Mouse (Mus musculus) cerebellum, adult 11 months (tissue): ENCODE measurements around the gene Phldb2.

Experiments used
- DNase-seq: peaks from one replicate; pipeline ENCODE4 v3.0.0; 2022

Gene Phldb2

DNA sequence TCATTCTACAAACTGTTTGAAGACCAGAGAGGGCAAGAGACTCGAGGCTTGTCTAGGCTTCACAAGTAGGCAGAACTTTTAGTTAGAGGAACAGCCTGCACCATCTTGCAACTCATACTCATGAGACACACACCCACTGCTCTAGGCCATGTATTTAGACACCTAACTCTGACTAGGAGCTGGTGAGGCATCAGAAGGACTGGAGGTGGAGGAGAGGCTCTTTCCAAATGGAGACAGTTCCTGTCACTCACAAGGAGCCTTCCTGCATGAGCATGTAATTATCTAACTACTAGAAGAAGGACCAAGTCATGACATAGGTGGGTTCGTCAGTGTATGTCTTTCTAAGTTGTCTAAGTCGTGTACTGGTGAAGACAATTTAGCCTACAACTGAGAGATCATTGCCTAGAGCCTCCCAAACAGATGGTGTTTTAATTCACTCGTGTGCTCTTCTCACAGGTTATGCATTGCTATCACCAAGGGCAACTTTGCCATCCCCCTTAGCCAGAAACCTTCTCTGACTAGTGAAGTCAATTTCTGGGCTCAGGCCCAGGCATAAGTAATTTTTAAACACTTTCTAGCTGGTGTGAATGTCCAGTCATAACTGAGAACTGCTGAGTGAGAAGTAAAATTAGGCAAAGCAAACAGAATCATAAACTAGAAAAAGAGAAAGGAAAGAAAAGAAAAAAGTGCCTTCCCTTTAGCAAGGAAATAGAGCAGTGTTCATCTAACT lies 62.8 kb downstream of the Phldb2 start:
- no peak for DNase-seq

DNA sequence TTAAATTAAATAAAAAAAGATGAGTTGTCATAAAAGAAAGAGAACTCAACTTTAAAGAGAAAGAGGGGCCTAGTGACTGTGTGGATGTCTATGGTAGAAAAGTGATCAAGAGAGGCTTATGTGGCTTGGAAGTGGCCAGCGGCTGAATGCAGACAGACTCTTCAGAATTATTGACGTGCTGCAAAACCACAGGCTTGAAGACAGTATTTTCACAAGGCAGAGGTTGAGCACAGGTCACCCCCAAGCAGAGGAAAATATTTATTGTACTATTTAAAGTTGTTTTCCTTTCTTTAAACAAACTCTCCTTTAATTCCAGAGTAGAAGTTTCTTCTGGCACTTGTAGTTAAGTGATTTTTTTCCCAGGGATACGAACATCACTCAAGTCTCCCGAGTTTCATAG lies 63.8 kb downstream of the Phldb2 start:
- DNase-seq = no peak

DNA sequence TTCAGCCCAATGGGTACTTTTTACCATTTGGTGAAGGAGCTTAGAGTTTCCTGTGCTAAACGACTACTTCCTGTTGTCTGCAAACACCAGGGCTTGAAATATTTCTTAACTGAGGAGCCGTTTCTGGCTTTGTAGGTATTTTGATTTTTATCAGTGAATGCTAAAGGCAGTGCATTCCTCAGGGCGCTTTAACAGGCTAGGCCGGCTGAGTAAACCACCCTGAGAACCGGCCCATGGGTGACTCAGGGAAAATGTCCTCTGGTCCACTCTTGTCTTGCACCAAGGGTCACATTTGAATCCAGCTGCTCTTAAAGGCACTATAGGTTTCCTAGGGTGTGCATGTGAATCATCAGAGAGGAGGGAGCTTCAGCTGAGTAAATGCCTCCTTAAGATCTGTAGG lies 66.8 kb downstream of the Phldb2 start:
- no peak for DNase-seq

DNA sequence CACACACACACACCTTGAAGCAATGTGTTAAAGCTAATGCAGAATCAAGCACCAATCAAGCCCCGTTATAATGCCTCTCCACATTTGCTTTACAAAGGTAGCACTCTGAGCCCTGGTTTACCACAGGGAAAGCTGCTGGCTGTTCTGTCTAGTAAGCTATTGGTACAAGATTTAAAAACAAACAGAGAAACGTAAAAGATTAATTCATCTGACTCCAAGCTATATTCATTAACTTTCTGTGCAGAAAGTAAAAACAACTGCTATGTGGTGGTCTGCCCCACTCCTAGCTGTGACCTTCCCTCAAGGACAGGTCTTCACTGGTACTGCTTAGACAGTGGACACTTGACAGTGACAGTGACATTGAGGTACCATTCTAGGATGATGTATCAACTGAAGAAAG lies 69.2 kb downstream of the Phldb2 start:
- no peak for DNase-seq

DNA sequence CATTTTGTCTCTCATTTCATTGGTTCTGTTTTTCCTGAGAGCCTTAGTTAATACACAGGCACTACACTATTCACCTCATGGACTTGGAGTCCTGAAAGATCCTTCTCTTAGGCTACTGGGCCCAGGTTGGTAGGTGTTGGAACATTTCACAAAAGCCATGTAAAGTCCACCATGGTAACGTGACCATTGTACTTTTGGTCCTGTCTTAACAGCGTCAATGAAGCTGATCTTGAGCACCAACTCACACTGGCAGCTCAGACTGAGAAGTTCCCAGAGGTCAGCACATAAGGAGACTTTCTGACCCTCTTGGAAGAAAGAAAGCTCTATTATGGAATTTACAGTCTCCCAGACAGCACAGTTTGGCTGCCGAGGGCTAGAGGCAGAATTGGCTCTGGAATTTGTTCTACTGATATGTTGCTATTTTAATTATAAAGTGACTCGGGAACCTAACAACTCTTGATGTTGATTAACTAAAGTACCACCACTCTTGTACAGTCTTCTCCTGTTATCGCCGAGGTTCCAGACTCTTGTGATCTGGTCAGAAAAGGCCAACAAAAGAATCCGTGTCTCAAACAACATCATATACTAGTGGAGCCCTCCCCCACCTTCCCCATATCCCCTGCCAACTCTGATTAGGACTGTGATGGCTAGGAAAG lies 72.1 kb downstream of the Phldb2 start:
- no peak for DNase-seq

DNA sequence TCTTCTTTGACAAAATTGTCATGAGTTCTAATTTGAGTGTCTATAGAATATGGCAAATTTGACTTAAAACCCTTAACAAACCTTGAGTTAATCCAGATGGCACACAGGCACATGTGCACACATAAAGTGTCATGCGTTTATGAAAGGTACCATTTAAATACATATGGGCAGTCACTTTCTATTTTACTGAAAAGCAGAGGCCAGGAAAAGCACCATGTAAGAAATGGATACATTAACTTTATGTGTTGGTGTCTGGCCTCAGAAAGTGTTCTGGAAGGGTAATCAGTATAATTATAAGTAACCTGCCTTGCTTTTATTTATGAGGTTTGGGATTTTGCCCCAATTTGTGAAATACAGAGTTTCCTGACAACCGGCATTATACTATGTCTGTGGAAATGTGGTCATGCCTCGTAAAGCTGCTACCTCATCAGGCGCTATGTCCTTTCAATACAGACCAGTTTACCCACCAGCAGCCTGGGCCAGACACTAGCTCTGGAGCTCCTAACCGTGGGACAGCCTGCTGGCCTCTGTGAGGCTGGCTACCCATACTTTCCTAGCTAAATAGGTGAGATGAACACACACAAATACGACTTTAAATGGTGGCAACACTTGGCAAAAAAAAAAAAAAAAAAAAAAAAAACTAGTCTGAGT lies 73.2 kb downstream of the Phldb2 start:
- no peak for DNase-seq

DNA sequence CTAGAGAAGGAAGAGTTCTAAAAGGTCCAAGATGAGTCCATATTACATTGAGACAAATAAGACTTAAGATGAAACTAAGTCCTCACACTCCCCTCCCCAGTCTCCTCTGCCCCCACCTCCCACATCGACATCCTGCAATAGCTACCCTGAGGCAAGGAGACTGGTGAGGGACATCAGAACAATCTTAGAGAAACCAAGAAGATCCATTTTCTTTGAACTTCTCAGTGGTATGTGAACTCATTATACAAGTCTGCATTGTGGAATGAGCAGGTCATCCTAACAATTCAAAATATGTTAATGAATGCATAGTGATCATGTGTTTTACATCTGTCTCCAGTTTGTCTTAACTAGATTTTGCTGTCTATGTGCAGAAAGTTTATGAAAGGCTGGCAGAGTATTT lies 75.7 kb downstream of the Phldb2 start:
- no peak for DNase-seq

DNA sequence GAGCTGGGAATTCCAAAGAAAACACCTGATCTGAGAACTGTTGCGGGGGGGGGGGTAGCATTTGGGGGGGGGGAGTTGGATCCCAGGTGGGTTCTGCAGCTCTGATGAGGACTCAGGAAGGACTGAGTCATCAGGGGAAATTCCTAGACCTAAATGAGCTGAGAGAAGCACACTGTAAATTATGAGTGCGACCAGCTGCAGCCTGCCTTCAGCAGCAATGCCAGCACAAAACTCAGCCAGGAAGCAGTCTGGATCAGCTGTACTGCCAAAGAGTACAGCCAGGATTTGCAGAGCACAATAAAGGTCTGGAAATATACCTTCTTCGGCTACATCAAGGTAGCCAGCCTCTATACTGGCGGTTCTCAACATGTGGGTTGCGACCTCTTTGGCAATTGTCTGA lies 76.2 kb downstream of the Phldb2 start:
- no peak for DNase-seq

DNA sequence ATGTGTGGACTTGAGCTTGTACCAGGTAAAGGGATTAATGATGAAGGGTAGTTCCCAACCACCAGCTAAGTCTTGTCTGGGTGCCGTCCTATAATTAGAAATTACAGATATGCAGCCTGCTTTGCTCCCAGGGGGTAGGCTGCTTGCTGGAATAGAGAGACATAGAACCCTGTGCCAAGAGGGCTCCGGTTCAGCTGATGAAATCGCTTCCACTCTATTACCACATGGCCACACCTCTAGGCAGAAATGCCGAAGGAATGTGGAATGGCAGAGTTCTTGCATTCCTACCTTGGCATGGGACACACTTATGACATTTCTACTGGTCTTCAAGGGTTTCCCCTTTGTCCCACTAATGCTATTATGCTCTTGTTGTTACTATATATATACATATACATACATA lies 80.0 kb downstream of the Phldb2 start:
- DNase-seq = no peak

DNA sequence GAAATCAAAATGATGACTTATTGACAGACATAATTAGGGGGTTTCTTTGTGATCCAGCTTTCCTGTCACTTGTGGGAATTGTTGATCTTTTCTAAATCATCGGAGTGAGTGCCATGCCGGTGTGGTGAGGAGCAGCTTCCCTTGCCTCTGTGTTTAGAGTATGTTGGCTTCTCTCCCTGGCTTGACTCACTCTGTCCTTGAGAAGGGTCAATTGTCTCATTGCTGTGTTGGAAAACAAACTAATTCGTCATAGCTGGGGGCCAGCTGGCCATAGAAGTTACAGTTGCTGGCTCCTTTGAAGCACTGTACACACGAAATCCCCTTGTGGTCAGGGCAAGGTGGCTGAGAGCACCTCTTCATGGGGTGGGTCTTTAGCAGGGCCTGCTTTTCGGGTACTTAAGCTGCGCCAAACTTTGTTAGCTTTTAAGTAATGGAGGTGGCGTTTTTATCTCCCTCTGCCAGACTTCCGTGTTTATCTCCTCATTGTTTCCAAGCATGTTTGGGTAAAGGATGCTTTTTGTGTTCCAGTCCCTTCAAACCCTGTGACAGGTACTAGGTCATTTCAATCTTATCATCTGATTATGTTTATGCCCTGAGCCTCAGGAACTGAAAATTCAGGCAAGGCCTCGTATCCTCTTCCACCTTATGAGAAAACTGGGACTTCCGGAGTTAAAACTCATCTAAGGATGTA lies 82.0 kb downstream of the Phldb2 start:
- DNase-seq = no peak

DNA sequence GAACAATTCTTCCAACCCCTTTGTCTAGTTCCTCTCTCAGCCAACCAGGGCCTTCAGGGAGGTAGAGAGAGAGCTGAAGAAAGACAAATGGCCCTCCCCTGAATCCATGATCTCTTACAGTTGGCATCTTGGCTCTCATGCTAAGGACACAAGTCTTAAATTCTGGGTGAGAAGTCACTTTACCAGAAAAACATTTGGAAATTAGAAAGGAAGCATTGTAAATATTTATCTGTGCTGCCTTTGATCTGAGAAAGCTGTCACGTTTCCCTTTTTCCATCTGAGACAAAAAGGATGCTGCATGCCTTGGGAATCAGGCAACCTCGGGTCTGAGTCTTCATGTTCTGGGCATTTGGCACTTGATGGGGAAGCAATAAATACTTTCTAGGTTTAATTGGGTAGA lies 82.7 kb downstream of the Phldb2 start:
- no peak for DNase-seq

DNA sequence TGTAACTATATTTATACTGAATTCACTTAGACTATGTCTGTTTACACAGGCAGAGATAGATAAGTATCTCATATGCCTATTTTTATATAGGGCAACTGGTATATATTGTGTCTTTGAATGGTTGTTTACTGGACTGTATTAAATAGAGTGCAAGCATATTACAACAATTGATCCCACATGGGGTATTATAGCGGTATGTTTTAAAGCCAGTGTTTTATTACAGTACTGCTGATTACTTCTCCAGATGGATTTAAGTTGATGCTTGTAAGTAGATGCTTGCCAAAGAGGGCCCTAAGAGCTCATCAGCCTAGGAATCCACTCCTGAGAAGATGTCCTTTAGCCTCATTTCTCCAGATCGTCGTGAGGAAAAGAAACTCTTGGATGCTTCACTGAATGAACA lies 84.4 kb downstream of the Phldb2 start:
- DNase-seq = no peak

DNA sequence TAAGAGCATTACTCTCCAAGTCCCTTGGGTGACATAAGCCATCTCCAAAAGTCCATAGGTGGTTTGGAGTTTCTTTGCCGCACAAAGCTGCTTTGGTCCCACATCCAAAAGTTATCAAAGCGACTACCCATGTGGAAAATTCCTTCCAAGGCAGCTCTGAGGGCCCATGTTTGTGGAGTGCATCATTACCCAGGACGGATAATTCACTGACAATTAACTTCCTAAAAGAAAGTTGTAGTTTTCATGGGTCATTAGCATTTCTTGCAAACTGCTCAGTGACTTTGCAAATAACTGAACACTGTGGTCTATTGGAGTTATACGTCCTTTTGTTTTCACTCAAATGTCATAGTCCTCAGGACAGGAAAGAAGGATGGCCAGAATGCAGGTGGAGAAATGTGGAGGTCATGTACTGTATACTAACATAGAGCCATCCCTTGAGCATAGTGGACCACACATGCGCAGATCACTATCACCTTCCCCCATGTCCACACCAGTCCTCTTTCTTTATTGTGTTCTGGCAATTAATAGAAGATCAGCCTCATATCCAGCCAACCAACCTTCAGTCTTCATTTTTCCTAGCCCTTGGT lies 96.0 kb downstream of the Phldb2 start:
- no peak for DNase-seq

DNA sequence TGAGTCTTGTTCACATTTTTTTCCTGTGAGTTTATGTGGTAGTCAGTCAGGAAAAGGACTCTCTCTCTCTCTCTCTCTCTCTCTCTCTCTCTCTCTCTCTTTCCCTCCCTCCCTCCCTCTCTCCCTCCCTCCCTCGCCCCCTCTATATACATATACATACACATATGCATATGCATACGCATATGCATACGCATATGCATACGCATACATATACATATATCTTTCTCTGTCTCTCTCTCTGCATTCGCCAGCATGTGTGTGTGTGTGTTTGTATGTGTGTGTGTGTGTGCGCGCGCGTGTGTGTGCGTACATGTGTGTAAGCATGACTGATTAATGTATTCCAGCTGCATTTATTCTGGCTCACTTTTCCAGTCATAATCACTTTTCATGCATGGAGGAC lies 98.9 kb downstream of the Phldb2 start:
- DNase-seq = no peak

DNA sequence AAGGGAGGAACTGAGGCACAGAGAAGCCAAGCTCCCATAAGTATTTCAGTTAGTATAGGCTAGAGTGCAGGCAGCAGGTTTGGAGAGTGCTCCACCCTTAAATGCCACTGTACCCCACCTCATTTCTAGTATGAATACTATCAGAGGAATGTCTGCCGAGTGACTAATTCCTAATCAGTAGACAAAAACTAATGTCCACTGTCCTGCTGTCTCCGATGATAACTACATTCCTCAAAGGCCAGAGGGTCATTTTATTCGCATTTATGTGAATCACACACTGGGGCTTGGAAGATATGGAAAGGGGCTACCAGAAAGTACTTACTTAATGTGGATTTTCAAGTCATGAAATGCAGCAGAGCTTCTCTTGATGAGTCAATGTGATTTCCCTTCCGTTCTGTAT lies 104.4 kb downstream of the Phldb2 start:
- DNase-seq = no peak

DNA sequence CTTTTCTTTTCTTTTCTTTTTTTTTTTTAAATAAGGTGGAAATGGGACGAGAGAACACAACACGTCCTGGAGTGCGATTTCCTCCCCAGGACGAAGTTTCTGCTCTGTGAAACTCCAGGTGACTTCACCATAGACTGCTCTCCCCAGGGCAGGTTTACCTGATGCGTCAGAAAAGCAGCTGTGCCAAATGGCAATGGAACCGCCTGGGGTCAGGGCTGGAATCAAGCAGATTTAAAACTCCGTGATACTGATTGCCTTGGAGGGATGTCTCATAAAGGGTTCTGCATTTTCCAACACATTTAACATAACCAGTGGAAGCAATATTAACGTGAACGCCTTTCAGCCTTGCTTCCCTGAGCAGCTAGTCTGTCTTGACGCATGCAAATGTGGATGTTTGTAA lies 108.5 kb downstream of the Phldb2 start:
- no peak for DNase-seq

DNA sequence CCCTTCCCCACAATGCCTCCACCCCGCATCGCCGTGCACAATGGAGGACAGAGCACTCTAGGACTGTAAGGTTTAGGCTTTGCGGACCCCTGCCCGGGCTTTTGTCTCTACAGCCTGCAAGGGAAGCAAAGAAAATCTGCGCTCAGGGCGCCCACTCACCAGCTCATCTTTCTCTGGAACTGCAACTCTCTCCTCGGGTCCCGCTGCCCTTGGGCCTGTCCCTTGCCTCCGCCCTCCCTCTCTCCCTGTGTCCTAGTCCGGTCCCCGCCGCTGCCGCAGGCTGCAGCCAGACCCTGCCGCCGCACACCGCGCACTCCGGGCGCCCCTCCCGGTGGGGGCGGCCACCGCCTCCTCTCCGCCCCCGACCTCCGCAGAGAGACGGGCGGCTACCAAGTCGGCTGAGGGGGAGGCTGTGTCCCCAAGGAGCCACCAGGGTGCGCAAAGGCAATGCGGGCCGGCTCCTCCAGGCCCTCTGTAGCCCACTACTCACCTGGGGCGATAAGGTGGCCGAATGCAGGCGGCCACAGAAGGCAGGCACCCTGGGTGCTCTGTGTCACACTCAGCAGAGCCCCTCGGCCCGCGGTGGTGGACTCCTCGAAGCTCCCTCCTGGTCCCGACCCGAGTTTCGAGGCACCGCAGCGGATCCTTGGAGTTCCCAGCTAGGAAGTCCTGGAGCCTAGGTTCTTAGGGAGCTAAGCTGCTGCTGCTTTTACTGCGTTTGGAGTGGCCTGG lies 109.2 kb downstream of the Phldb2 start:
- DNase-seq = peak; percentile 30

DNA sequence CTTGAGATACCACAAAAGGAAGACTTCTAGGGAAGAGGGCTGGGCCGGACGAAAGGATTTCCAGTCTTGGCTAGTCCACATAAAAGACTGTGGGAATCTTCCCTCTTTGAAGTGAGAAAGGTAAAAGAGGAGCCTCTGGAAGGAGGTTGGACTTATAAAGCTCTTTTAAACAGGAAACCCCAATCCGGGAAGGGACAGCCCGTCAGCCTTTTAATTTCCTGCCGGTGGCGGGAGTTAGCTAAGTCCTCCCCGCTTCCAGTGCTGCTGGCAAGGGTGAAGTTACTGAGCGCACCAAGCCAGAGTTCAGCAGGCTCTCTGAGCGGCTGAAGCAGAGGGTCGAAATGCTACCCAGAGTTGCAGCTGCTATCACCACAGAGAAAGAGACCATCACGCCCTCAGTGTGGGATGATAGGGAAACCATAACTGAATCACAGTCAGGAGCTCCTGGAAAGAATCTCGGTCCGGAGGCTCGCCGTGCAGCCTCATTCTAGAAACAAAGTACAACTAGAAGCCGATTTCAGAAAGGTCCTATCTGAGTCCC lies 110.0 kb downstream of the Phldb2 start:
- no peak for DNase-seq

DNA sequence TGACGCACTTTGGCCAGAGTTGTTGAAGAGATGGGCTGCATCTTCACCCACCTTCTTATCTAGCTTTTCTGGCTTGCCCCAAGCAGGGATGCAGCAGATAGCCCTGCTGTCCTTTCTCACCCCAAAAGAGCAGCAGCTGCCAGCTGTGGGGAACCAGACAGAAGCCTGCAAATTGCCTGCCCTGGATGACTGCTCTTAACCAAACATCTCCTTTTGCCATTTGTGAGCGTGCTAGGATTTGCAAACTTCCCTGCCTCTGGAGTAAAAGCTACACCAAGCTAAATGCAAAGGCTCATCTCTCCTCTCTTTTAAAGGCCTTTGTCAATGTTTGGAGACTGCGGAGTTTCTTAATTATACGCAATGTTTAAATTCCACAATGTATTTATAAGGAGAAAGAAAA lies 111.0 kb downstream of the Phldb2 start:
- DNase-seq = no peak

DNA sequence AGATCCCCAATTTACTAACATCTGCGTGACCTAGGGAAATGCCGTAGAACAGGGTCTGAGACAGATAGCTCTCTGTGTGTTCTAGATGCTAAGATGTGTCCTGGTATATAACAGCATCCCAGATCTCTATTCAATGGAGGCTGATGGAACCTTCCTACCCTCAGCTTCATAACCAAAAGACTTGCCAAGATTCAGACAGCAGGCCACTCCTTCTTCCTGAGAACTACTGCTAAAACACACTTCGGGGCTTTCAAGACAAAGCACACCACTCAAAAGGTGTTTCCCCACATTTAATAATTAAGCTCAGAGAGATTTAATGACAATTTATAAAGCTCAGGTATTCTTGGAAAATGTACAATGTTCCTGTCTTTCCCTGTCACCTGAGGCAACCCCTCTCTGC lies 111.6 kb downstream of the Phldb2 start:
- DNase-seq = no peak

DNA sequence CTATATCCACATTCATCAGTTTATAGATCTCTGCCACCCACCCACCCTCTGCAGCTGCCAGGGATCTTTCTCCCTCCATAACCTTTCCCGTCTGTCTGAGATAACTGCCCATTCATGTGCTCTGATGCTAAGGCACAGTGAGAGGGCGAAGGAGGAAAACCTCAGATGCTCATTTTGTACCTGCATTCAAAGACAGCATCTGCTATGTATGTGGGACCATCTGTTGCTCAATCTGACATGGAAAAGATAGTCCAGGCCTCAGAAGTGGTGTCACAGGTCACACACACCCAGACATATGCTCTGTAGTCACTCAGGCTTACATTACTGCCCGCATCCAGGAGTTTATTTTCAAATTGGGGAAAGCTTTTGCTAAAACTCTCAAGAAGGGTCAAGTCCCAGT lies 112.4 kb downstream of the Phldb2 start:
- DNase-seq = no peak

DNA sequence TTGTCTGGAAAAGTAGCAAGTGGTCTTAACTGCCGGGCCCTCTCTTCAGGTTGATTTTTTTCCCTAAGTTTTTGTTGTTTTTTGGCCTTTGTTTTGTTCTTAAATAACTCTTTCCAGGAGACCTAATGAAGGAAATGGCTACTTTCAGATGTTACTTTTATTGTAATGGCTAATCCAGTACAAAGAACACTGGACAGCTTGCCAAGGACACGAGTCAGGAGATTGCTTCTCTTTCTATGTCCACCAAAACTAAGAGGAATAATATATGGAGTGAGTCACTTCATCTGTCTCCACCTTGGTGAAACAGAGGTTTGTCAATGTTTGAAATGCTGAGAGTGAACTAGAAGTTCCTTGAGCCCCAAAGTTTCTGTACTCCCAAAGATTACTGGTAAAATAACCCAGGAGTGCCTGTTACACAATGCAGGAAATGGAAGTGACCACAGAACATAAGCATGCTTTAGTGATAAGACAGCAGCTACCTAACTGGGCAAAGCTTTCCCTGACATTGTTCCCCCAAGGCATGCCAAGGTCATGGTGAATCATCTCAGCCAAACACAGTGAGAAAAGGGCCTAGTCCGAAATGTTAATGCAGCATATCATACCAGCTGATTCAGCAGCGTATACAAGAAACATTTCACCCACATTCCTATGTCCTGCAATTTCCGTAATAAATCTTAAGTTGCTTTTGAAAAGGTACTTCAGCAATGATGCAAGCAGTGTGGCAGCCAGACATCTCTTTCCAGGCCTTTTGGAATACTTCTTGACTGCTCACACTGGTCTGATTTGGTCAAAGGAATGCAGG lies 115.7 kb downstream of the Phldb2 start:
- DNase-seq = no peak
